Mouse (Mus musculus): ENCODE data around the gene Smim26. TPM values are rescaled to one million over a fixed set of nuclear protein-coding genes. Genes with fewer than 3 reads are reported as not detected.

Smim26 gene
- polyA plus RNA-seq (2012; rRNA removed): 71.4 and 78.6 TPM in 2 replicates

DNA sequence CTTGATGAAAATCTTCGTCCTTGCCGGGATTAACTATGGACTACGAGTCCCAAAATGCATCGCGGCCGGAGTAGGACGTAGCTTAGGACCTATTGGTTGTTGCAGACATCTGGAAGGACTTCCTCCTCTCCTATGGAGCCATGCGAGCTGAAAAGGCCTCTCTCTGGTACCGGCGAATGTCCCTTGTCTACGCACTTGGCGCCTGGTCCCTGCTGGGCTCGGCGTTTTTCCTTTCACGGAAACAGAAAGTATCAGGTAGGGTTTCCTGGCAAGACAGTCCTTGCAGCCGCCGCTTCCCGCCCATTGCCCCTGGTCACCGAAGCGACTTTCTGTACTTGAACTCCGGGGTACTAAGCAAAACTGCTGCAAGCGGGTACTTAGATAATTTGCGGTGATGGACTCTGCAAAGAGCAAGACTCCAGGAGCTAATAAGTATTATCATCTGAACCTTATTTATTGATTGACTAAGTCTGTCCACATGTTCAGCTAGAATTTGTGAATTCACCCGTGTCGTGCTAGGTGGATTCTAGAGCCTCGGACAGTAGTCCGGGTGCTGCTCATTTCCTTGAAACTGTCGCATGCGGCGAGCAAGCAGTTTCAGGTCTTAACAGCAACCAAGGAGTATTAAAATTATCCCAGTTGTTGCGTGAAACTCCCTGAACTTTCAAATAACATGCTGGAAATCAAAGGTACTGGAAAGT lies at the start of gene Smim26:
Gene Smim26 (plus strand): TSS at position 104 of the 701 bp plus-strand sequence.
- peak; percentile 93 for TF ChIP-seq POLR2A (IDR thresholded peaks at IDR 0.05; ENCODE audit: extremely low read depth, insufficient read depth, low read length)
- no peak for TF ChIP-seq CTCF (IDR thresholded peaks at IDR 0.05; ENCODE audit: extremely low read depth, insufficient read depth, low read length)
- no peaks in the 10 kb centered on the region; the same call in 1 of the 2 replicates for H3K4me1 ChIP-seq (ENCODE audit: control insufficient read depth, insufficient read depth, low read length)
- no peak within 1 kb of the TSS for H3K27ac ChIP-seq (ENCODE audit: insufficient read depth, low read length)
- peak within 1 kb of the TSS; percentile 60 for H3K4me3 ChIP-seq (ENCODE audit: insufficient read depth, low read length)

DNA sequence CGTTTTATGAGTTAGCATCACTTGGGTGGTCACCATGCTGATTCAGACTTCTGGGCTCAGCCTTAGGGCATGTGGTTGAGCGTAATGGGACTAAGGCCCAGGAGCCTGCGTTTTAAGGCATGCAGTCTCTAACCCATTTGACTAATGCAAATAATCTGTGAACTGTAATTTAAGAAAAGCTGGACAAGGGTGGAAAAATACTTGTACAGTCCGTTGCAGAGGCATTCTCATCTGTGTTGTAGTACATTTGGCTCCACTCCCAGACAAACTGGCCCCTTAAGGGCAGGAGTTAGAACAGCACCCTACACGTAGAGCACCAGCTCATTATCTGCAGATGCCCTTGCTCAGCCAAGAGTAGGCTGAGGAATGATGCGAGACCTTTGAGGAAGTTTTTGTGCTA lies 49.2 kb upstream of the Smim26 start:
- TF ChIP-seq POLR2A (IDR thresholded peaks at IDR 0.05; ENCODE audit: extremely low read depth, insufficient read depth, low read length) (no peak), CTCF (IDR thresholded peaks at IDR 0.05; ENCODE audit: extremely low read depth, insufficient read depth, low read length) (no peak)
- H3K27ac ChIP-seq (ENCODE audit: insufficient read depth, low read length): no peak overlapping the region
- H3K4me1 ChIP-seq (ENCODE audit: control insufficient read depth, insufficient read depth, low read length): peaks cover 2% of the 10 kb centered on the region
- no peak overlapping the region for H3K4me3 ChIP-seq (ENCODE audit: insufficient read depth, low read length)

DNA sequence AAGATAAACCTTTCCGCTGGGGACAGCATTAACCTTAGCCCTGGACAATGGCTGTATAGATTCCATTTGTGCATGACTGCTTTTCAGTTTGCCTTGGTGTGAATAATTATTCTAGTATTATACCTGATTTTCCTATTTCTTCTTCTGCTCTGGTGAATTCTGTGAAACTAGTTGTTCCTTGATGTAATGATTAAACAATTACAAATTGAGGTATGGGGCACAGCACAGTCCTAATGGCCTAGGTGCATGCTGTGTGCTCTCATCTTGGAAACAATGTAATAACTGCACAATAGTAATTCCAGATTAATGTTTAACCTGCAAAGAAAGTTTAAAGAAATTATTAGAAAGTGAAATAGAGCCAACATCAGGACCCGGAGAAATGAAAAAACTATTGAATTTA lies 48.8 kb upstream of the Smim26 start:
- Histone ChIP-seq H3K27ac (ENCODE audit: insufficient read depth, low read length) (no peak overlapping the region), H3K4me3 (ENCODE audit: insufficient read depth, low read length) (no peak overlapping the region), H3K4me1 (ENCODE audit: control insufficient read depth, insufficient read depth, low read length) (peaks cover 2% of the 10 kb centered on the region)
- TF ChIP-seq CTCF (IDR thresholded peaks at IDR 0.05; ENCODE audit: extremely low read depth, insufficient read depth, low read length) (no peak), POLR2A (IDR thresholded peaks at IDR 0.05; ENCODE audit: extremely low read depth, insufficient read depth, low read length) (no peak)

DNA sequence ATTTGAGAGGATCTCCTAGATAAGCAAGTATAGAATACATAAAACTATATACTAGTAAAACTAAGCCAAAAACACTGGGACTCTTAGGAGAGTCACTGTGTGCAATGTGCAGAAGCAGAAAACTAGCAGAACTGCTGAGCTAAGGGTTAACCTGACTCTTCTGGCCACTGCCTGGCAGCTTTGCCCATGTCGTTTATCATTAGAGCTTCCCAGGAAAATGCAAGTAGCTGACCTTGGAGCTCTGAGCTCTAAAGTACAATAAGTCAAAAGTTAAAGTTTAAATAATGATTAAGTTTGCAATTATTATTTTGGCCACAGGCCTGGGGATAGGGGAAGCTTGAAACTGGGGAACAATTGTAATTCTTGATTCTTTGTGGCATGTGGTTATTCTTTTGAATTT lies 48.4 kb upstream of the Smim26 start:
- Histone ChIP-seq H3K4me3 (ENCODE audit: insufficient read depth, low read length) (no peak overlapping the region), H3K27ac (ENCODE audit: insufficient read depth, low read length) (no peak overlapping the region), H3K4me1 (ENCODE audit: control insufficient read depth, insufficient read depth, low read length) (peaks cover 2% of the 10 kb centered on the region)
- no peak for TF ChIP-seq CTCF (IDR thresholded peaks at IDR 0.05; ENCODE audit: extremely low read depth, insufficient read depth, low read length)
- no peak for TF ChIP-seq POLR2A (IDR thresholded peaks at IDR 0.05; ENCODE audit: extremely low read depth, insufficient read depth, low read length)

DNA sequence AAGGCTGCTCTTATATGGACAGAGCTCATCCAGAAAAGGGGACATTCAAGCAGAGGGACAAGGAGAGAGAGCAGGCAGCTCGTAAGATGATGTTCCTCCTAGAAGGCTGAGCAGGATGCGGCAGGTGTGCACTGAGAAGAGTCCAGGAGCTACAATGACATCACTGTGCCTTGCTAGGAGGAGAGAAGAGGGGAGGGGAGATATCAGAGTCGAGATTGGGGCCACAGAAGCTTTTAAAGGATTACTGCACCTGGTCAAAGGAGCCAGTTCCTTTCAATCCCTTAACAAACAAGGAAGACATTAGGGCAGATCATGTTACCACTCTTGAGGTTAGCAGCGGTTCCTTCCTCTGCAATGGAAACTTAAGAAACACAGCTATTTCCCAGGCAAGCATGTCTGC lies 46.3 kb upstream of the Smim26 start:
- H3K4me3 ChIP-seq (ENCODE audit: insufficient read depth, low read length): no peak overlapping the region
- H3K4me1 ChIP-seq (ENCODE audit: control insufficient read depth, insufficient read depth, low read length): peaks cover 2% of the 10 kb centered on the region
- H3K27ac ChIP-seq (ENCODE audit: insufficient read depth, low read length): no peak overlapping the region
- TF ChIP-seq CTCF (IDR thresholded peaks at IDR 0.05; ENCODE audit: extremely low read depth, insufficient read depth, low read length): no peak
- TF ChIP-seq POLR2A (IDR thresholded peaks at IDR 0.05; ENCODE audit: extremely low read depth, insufficient read depth, low read length): no peak

DNA sequence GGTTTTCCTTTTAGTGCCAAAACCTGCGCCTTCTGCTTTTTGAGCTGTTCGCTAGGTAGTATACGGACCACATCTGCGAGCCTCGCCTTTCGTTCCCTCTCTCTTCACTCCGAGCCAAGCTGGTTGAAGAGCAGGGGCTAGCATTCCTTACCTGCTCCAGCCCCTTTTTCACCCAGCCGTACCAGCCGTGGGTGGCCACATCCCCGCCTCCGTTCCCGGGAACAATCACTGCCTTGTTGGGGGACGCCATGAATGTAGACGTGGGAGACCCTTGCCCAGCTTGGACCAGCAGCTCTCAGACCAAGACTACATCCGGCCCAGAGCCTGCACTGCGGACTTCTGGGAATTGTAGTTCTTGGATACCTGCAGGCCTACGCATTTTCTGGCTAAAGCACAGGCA lies 43.3 kb upstream of the Smim26 start, which contains the start of gene Rbbp9:
Gene Rbbp9 (minus strand): TSS at position 341 of the 400 bp plus-strand sequence.
- peak within 1 kb of the TSS; percentile 69 for H3K4me3 ChIP-seq (ENCODE audit: insufficient read depth, low read length)
- TF ChIP-seq POLR2A (IDR thresholded peaks at IDR 0.05; ENCODE audit: extremely low read depth, insufficient read depth, low read length) (peak; percentile 78), CTCF (IDR thresholded peaks at IDR 0.05; ENCODE audit: extremely low read depth, insufficient read depth, low read length) (no peak)
- peaks cover 2% of the 10 kb centered on the region for H3K4me1 ChIP-seq (ENCODE audit: control insufficient read depth, insufficient read depth, low read length)
- H3K27ac ChIP-seq (ENCODE audit: insufficient read depth, low read length): no peak within 1 kb of the TSS

DNA sequence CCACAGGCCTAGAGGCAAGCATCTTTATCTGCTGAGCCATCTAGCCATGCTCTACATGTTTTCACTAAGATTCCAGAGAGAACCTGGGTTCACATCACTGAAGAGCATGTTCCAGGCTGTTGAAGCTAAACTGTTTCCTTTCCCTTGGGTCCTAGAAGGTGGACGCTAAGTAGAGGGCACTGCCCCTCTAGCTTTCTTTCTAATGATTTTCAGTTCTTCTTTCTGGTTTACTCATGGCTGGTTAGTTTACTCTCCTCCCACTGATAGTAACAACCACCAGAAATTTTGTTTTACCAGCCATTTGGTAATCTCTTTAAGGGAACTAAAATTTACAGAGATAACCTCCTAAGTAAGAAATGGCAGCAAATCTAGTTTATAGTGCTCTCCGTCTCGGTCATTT lies 39.9 kb upstream of the Smim26 start:
- no peak overlapping the region for H3K27ac ChIP-seq (ENCODE audit: insufficient read depth, low read length)
- TF ChIP-seq CTCF (IDR thresholded peaks at IDR 0.05; ENCODE audit: extremely low read depth, insufficient read depth, low read length) (no peak), POLR2A (IDR thresholded peaks at IDR 0.05; ENCODE audit: extremely low read depth, insufficient read depth, low read length) (no peak)
- H3K4me1 ChIP-seq (ENCODE audit: control insufficient read depth, insufficient read depth, low read length): peaks cover 2% of the 10 kb centered on the region
- H3K4me3 ChIP-seq (ENCODE audit: insufficient read depth, low read length): no peak overlapping the region

DNA sequence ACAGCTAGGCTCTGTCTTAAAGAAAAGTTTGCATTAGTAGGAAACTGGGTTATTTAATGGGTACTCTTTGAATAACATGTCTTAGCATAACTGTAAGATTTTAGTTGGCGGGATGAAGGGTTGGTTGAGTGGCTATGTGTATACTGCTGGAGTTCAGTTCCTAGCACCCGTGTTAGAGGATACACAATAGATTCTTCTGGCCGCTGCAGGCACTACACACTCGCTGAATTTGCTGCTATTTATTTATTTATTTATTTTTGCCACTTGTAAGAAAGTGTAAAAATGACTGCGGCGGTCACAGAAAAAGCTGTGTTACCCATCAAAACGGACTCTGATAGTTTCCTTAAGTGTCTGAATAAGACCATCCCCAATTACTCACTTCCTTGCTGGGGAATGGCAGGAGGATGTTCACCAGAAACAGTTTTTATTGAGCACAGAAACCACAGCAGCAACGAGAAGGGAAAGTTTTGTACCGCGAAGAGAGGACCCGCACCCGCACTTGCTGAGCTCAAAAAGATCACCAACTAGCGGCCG lies 38.5 kb upstream of the Smim26 start:
- TF ChIP-seq CTCF (IDR thresholded peaks at IDR 0.05; ENCODE audit: extremely low read depth, insufficient read depth, low read length) (no peak), POLR2A (IDR thresholded peaks at IDR 0.05; ENCODE audit: extremely low read depth, insufficient read depth, low read length) (no peak)
- H3K27ac ChIP-seq (ENCODE audit: insufficient read depth, low read length): peak overlapping the region; percentile 81
- H3K4me3 ChIP-seq (ENCODE audit: insufficient read depth, low read length): peak overlapping the region; percentile 80
- H3K4me1 ChIP-seq (ENCODE audit: control insufficient read depth, insufficient read depth, low read length): no peaks in the 10 kb centered on the region

DNA sequence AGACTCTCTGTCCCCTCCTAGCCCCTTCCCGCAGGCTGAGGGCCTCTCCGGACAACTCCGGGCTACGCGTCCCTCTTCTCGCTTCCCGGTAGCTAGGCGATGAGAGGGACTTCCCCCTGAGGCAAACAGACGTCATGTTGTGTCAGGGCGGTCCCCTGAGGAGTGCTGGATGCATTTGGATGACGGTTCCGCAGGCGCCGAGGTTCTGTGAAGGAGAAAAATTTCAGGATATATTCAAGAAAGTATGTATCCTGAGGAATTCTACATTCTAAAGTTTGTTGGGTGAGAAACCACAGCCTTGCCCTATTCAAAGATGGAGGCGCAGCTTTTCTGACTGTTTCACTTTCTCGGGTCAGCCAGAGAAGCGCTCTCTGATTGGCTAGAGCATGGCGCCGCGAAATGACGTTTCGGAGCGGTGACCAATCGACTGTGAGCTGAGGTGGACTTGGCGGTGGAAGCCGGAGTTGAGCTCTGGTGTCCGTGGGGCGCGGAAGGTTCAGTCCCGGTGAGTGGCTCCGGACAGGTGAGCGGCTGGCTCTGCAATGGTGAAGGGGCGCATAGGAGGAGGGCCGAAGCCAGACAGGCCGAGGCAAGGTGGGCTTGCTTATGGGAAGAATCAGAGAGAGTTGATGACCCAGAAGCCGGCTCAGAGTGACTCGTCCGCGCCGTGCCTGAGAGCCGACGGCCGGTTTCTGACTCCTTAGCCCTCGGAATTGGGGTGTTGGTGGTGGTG lies 37.9 kb upstream of the Smim26 start, which contains the start of gene Sec23b:
Gene Sec23b (plus strand): TSS at position 410 of the 733 bp plus-strand sequence.
- TF ChIP-seq CTCF (IDR thresholded peaks at IDR 0.05; ENCODE audit: extremely low read depth, insufficient read depth, low read length): no peak
- TF ChIP-seq POLR2A (IDR thresholded peaks at IDR 0.05; ENCODE audit: extremely low read depth, insufficient read depth, low read length): peak; percentile 67
- Histone ChIP-seq H3K4me3 (ENCODE audit: insufficient read depth, low read length) (peak within 1 kb of the TSS; percentile 80), H3K4me1 (ENCODE audit: control insufficient read depth, insufficient read depth, low read length) (no peaks in the 10 kb centered on the region), H3K27ac (ENCODE audit: insufficient read depth, low read length) (peak within 1 kb of the TSS; percentile 81)
